Mouse (Mus musculus) retina, embryonic 14.5 days (tissue): Measurements from ENCODE around the gene Sall1.

Source experiments
- DNase-seq: peaks from one replicate; pipeline ENCODE4 v3.0.0-alpha.2; 2015; ENCODE audit warnings: low spot score

The Sall1 gene

GRCm38 (mm10) chr8:89038920-89039319 lies 5.0 kb downstream of the Sall1 start:
- DNase-seq, result no peak

GRCm38 (mm10) chr8:89037536-89038236 lies 6.3 kb downstream of the Sall1 start:
- DNase-seq, result no peak

- DNase-seq, result no peak
These were observed 11.6 kb downstream of the Sall1 start for GRCm38 (mm10) chr8:89032412-89032811.

GRCm38 (mm10) chr8:89028156-89028555 lies 15.8 kb downstream of the Sall1 start:
- no peak for DNase-seq

GRCm38 (mm10) chr8:89026139-89026520 lies 17.8 kb downstream of the Sall1 start:
- DNase-seq, result no peak

- peak; percentile 61 for DNase-seq
These were observed 18.5 kb downstream of the Sall1 start for GRCm38 (mm10) chr8:89025281-89026138.

- no peak for DNase-seq
These were observed 19.2 kb downstream of the Sall1 start for GRCm38 (mm10) chr8:89024796-89025195.

GRCm38 (mm10) chr8:89021139-89021538 lies 22.8 kb downstream of the Sall1 start:
- no peak for DNase-seq

GRCm38 (mm10) chr8:89017891-89018290 lies 26.1 kb downstream of the Sall1 start:
- DNase-seq, result no peak

GRCm38 (mm10) chr8:89016465-89017070 lies 27.4 kb downstream of the Sall1 start:
- no peak for DNase-seq

GRCm38 (mm10) chr8:89015539-89015938 lies 28.4 kb downstream of the Sall1 start:
- no peak for DNase-seq

GRCm38 (mm10) chr8:89012853-89013534 lies 31.0 kb downstream of the Sall1 start:
- DNase-seq, result no peak

GRCm38 (mm10) chr8:89012024-89012712 lies 31.8 kb downstream of the Sall1 start:
- DNase-seq, result no peak

GRCm38 (mm10) chr8:89008784-89009183 lies 35.2 kb downstream of the Sall1 start:
- no peak for DNase-seq

GRCm38 (mm10) chr8:89007114-89007513 lies 36.8 kb downstream of the Sall1 start:
- peak; percentile 68 for DNase-seq

GRCm38 (mm10) chr8:89006426-89006825 lies 37.5 kb downstream of the Sall1 start:
- DNase-seq, result peak; percentile 54

- no peak for DNase-seq
These were observed 38.2 kb downstream of the Sall1 start for GRCm38 (mm10) chr8:89005797-89006196.

- DNase-seq, result no peak
These were observed 39.9 kb downstream of the Sall1 start for GRCm38 (mm10) chr8:89004041-89004440.

GRCm38 (mm10) chr8:89003336-89003896 lies 40.5 kb downstream of the Sall1 start:
- no peak for DNase-seq

- DNase-seq, result no peak
These were observed 41.8 kb downstream of the Sall1 start for GRCm38 (mm10) chr8:89002128-89002527.

GRCm38 (mm10) chr8:88997276-88997675 lies 46.7 kb downstream of the Sall1 start:
- no peak for DNase-seq
